ENCODE assay signal across 7 mouse cellular contexts in genomic region chr11:51607096-51607738, GRCm38 (mm10). TPM values are rescaled to one million over a fixed set of nuclear protein-coding genes. Genes with fewer than 3 reads are reported as not detected.
DNase-seq lines count a peak whose midpoint lies in the region; ATAC-seq lines count a peak whose summit lies in the region.

No protein-coding gene starts in this region.

- peak; percentile 62 for ATAC-seq in neural tube, embryonic 11.5 days (ENCODE audit: insufficient read depth, low FRiP score, low TSS enrichment)
- peak; percentile 58 for ATAC-seq in erythroid progenitor cell, adult 5-6 weeks (replicated peaks; ENCODE audit: low FRiP score, poor library complexity, severe bottlenecking)
- ATAC-seq in liver, embryonic 11.5 days (replicated peaks; ENCODE audit: low FRiP score), result peak; percentile 50
- ATAC-seq in stomach, embryonic 16.5 days (ENCODE audit: insufficient read depth, low FRiP score), result peak; percentile 41

- peak overlapping the region; percentile 77 for H3K4me2 ChIP-seq in neural tube, embryonic 11.5 days (ENCODE audit: low read depth)
- peak overlapping the region; percentile 82 for H3K4me2 ChIP-seq in liver, embryonic 11.5 days
- peak overlapping the region; percentile 81 for H3K4me2 ChIP-seq in stomach, embryonic 16.5 days (ENCODE audit: low read depth, low read length)

- H3K4me1 ChIP-seq in neural tube, embryonic 11.5 days (ENCODE audit: control insufficient read depth, insufficient read depth, low read length), result peaks cover 14% of the 10 kb centered on the region
- H3K4me1 ChIP-seq in liver, embryonic 11.5 days (replicated peaks; ENCODE audit: control insufficient read depth, insufficient read depth, low read length), result peaks cover 42% of the 10 kb centered on the region
- H3K4me1 ChIP-seq in stomach, embryonic 16.5 days (ENCODE audit: control insufficient read depth, insufficient read depth, low read length), result peaks cover 30% of the 10 kb centered on the region

- no peak for DNase-seq in neural tube, embryonic 11.5 days (ENCODE audit: low spot score)
- DNase-seq in neural tube, embryonic 10.5 days (ENCODE audit: extremely low spot score, low spot score), result no peak
- no peak for DNase-seq in liver, embryonic 11.5 days (ENCODE audit: low spot score)
- no peak for DNase-seq in embryo, embryonic 10.5 days (ENCODE audit: low spot score)
- no peak for DNase-seq in kidney, adult 18-20 months

- H3K9ac ChIP-seq in neural tube, embryonic 11.5 days (ENCODE audit: low read length), result peak overlapping the region; percentile 100
- H3K9ac ChIP-seq in liver, embryonic 11.5 days (ENCODE audit: low read depth, low read length), result peak overlapping the region; percentile 97
- peak overlapping the region; percentile 79 for H3K9ac ChIP-seq in stomach, embryonic 16.5 days (ENCODE audit: low read length)

- H3K4me3 ChIP-seq in neural tube, embryonic 11.5 days (ENCODE audit: low read depth, low read length), result peak overlapping the region; percentile 93
- H3K4me3 ChIP-seq in liver, embryonic 11.5 days (ENCODE audit: low read depth, low read length), result peak overlapping the region; percentile 92
- H3K4me3 ChIP-seq in stomach, embryonic 16.5 days (replicated peaks; ENCODE audit: low read length), result peak overlapping the region; percentile 93

- peaks cover 10% of the 10 kb centered on the region for H3K36me3 ChIP-seq in neural tube, embryonic 11.5 days (ENCODE audit: control insufficient read depth, insufficient read depth, low read length)
- peaks cover 32% of the 10 kb centered on the region for H3K36me3 ChIP-seq in liver, embryonic 11.5 days (ENCODE audit: control insufficient read depth, insufficient read depth, low read length)
- H3K36me3 ChIP-seq in stomach, embryonic 16.5 days (ENCODE audit: control insufficient read depth, insufficient read depth, low read length), result peaks cover 26% of the 10 kb centered on the region

- H3K27ac ChIP-seq in neural tube, embryonic 11.5 days (ENCODE audit: low read depth, low read length), result peak overlapping the region; percentile 96
- peak overlapping the region; percentile 98 for H3K27ac ChIP-seq in liver, embryonic 11.5 days (ENCODE audit: low read depth, low read length)
- H3K27ac ChIP-seq in stomach, embryonic 16.5 days (ENCODE audit: low read length), result peak overlapping the region; percentile 90

- 14% methylated on average over 15 of the region's 15 CpGs for WGBS in neural tube, embryonic 11.5 days
- WGBS in liver, embryonic 11.5 days, result 10% methylated on average over 15 of the region's 15 CpGs
- 7% methylated on average over 15 of the region's 15 CpGs for WGBS in stomach, embryonic 16.5 days

- no peaks in the 10 kb centered on the region for H3K27me3 ChIP-seq in neural tube, embryonic 11.5 days (ENCODE audit: control insufficient read depth, insufficient read depth, low read length)
- H3K27me3 ChIP-seq in liver, embryonic 11.5 days (replicated peaks; ENCODE audit: control insufficient read depth, insufficient read depth, low read length), result no peaks in the 10 kb centered on the region
- H3K27me3 ChIP-seq in stomach, embryonic 16.5 days (ENCODE audit: control insufficient read depth, insufficient read depth, low read length), result no peaks in the 10 kb centered on the region

- no peaks in the 10 kb centered on the region for H3K9me3 ChIP-seq in neural tube, embryonic 11.5 days (ENCODE audit: control insufficient read depth, low read length)
- no peaks in the 10 kb centered on the region for H3K9me3 ChIP-seq in liver, embryonic 11.5 days (ENCODE audit: control insufficient read depth, low read length)
- no peaks in the 10 kb centered on the region for H3K9me3 ChIP-seq in stomach, embryonic 16.5 days (replicated peaks; ENCODE audit: control insufficient read depth, low read length)

RNA-seq across cellular contexts. Expression of gene Hnrnpab, which starts 0.6 kb away (rescaled TPM):
- 764 and 777 TPM in 2 replicates for polyA plus RNA-seq in neural tube, embryonic 11.5 days (2014; fragmentation: Nextera tagmentation; extraction: Ambion mirVana)
- total RNA-seq in erythroid progenitor cell, adult 5-6 weeks (2015; ENCODE audit: low replicate concordance), result 250 and 265 TPM in 2 replicates
- total RNA-seq in erythroid progenitor cell, adult 5-6 weeks (2017; ENCODE audit: low replicate concordance), result 313 and 505 TPM in 2 replicates
- 552 and 577 TPM in 2 replicates for polyA plus RNA-seq in liver, embryonic 11.5 days (2014; fragmentation: Nextera tagmentation; extraction: Ambion mirVana)
- polyA plus RNA-seq in stomach, embryonic 16.5 days (2015; fragmentation: Nextera tagmentation; extraction: Ambion mirVana), result 201 and 238 TPM in 2 replicates

RNA-seq across cellular contexts. Expression of gene Nhp2, which starts 12.3 kb away (rescaled TPM):
- polyA plus RNA-seq in neural tube, embryonic 11.5 days (2014; fragmentation: Nextera tagmentation; extraction: Ambion mirVana), result 155 and 168 TPM in 2 replicates
- 15.9 and 23.1 TPM in 2 replicates for total RNA-seq in erythroid progenitor cell, adult 5-6 weeks (2015; ENCODE audit: low replicate concordance)
- 12.3 and 14.8 TPM in 2 replicates for total RNA-seq in erythroid progenitor cell, adult 5-6 weeks (2017; ENCODE audit: low replicate concordance)
- 347 and 349 TPM in 2 replicates for polyA plus RNA-seq in liver, embryonic 11.5 days (2014; fragmentation: Nextera tagmentation; extraction: Ambion mirVana)
- polyA plus RNA-seq in stomach, embryonic 16.5 days (2015; fragmentation: Nextera tagmentation; extraction: Ambion mirVana), result 133 and 138 TPM in 2 replicates

RNA-seq across cellular contexts. Expression of gene Phykpl, which starts 22.7 kb away (rescaled TPM):
- 10.1 and 11.0 TPM in 2 replicates for polyA plus RNA-seq in neural tube, embryonic 11.5 days (2014; fragmentation: Nextera tagmentation; extraction: Ambion mirVana)
- 3.6 and 17.2 TPM in 2 replicates for total RNA-seq in erythroid progenitor cell, adult 5-6 weeks (2015; ENCODE audit: low replicate concordance)
- 6.5 and 10.4 TPM in 2 replicates for total RNA-seq in erythroid progenitor cell, adult 5-6 weeks (2017; ENCODE audit: low replicate concordance)
- 28.6 and 29.8 TPM in 2 replicates for polyA plus RNA-seq in liver, embryonic 11.5 days (2014; fragmentation: Nextera tagmentation; extraction: Ambion mirVana)
- polyA plus RNA-seq in stomach, embryonic 16.5 days (2015; fragmentation: Nextera tagmentation; extraction: Ambion mirVana), result 19.6 and 20.1 TPM in 2 replicates

RNA-seq across cellular contexts. Expression of gene Rmnd5b, which starts 28.5 kb away (rescaled TPM):
- 51.2 and 52.6 TPM in 2 replicates for polyA plus RNA-seq in neural tube, embryonic 11.5 days (2014; fragmentation: Nextera tagmentation; extraction: Ambion mirVana)
- total RNA-seq in erythroid progenitor cell, adult 5-6 weeks (2015; ENCODE audit: low replicate concordance), result 8.6 and 10.5 TPM in 2 replicates
- 2.1 and 14.6 TPM in 2 replicates for total RNA-seq in erythroid progenitor cell, adult 5-6 weeks (2017; ENCODE audit: low replicate concordance)
- 47.8 and 52.2 TPM in 2 replicates for polyA plus RNA-seq in liver, embryonic 11.5 days (2014; fragmentation: Nextera tagmentation; extraction: Ambion mirVana)
- polyA plus RNA-seq in stomach, embryonic 16.5 days (2015; fragmentation: Nextera tagmentation; extraction: Ambion mirVana), result 40.0 and 41.3 TPM in 2 replicates

RNA-seq across cellular contexts. Expression of gene N4bp3, which starts 43.4 kb away (rescaled TPM):
- polyA plus RNA-seq in neural tube, embryonic 11.5 days (2014; fragmentation: Nextera tagmentation; extraction: Ambion mirVana), result 12.2 and 13.5 TPM in 2 replicates
- total RNA-seq in erythroid progenitor cell, adult 5-6 weeks (2015; ENCODE audit: low replicate concordance), result not detected in 2 replicates
- total RNA-seq in erythroid progenitor cell, adult 5-6 weeks (2017; ENCODE audit: low replicate concordance), result 2.1 TPM in 1 of 2 replicates, not detected in the other
- polyA plus RNA-seq in liver, embryonic 11.5 days (2014; fragmentation: Nextera tagmentation; extraction: Ambion mirVana), result 7.2 and 7.9 TPM in 2 replicates
- 20.7 and 21.0 TPM in 2 replicates for polyA plus RNA-seq in stomach, embryonic 16.5 days (2015; fragmentation: Nextera tagmentation; extraction: Ambion mirVana)
